Mouse (Mus musculus): ENCODE measurements at regions not wholly inside any gene's neighbourhood (a gene's known extent, or its start where the extent isn't known, plus 50 kb on each side); places are given as distances from the start of the nearest gene placed in this dataset.

DNA sequence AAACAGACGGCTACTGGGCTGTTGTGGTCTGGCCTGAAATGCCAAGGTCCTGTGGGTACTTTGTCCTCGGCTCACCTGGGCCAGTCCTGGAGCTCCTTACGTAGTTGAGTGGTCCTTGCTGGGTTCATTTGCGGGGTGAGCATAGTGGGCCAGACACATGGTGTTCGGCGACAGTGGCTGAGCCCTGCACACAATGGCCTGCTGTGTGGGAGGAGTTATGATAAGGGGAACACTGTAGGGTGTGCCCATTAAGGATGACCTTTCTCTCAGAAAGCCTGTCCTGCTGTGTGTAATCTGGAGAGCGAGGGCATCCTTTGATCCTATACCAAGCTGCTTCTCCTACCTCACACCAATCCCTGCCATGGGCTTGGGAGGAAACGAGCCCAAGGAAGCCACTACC lies 51.3 kb upstream of the Klf4 start:
- 61% methylated on average over 8 of the region's 8 CpGs for WGBS
- H3K4me2 ChIP-seq (ENCODE audit: low read length) = no peak overlapping the region
- H3K27me3 ChIP-seq (replicated peaks; ENCODE audit: control insufficient read depth, insufficient read depth, low read length) = no peaks in the 10 kb centered on the region
- H3K27ac ChIP-seq (ENCODE audit: low read depth, low read length) = no peak overlapping the region
- no peak overlapping the region for H3K9ac ChIP-seq (ENCODE audit: low read depth, low read length)
- no peaks in the 10 kb centered on the region for H3K9me3 ChIP-seq (ENCODE audit: control insufficient read depth, low read length)
- no peaks in the 10 kb centered on the region for H3K4me1 ChIP-seq (ENCODE audit: control insufficient read depth, insufficient read depth, low read depth, low read length)
- ATAC-seq = no peak
- H3K36me3 ChIP-seq (ENCODE audit: control insufficient read depth, insufficient read depth, low read length) = no peaks in the 10 kb centered on the region
- no peak overlapping the region for H3K4me3 ChIP-seq (ENCODE audit: low read length)

Measured in hindbrain, embryonic 16.5 days (tissue).